Mouse (Mus musculus) hindbrain, embryonic 14.5 days (tissue): ENCODE measurements around the gene Mad2l1bp. TPM values are rescaled to one million over a fixed set of nuclear protein-coding genes. Genes with fewer than 3 reads are reported as not detected.

Experiments
- ATAC-seq: fragments of 200-750 bp; cut with Nextera tagmentation; 2 replicates; pipeline ENCODE4 v1.8.0; 2017; ENCODE audit warnings: moderate number of reproducible peaks, mild to moderate bottlenecking, moderate TSS enrichment, moderate library complexity; ENCODE audit not compliant: low FRiP score
- DNase-seq: peaks from one replicate; pipeline ENCODE4 v3.0.0-alpha.2; 2015; ENCODE audit warnings: low spot score
- H3K27ac ChIP-seq: fragments of 300-500 bp; sonication (generic); 2 replicates; pipeline ENCODE4 v1.5.1; 2014; ENCODE audit warnings: mild to moderate bottlenecking, moderate library complexity
- H3K27me3 ChIP-seq: fragments of 300-500 bp; sonication (generic); 2 replicates; pipeline ENCODE4 v1.6.1; 2014; ENCODE audit warnings: mild to moderate bottlenecking, low read length, mixed read lengths; ENCODE audit not compliant: control insufficient read depth, insufficient read depth
- H3K36me3 ChIP-seq: fragments of 300-500 bp; sonication (generic); replicated peaks from 2 replicates; pipeline ENCODE4 v1.6.1; 2014; ENCODE audit not compliant: control insufficient read depth, insufficient read depth
- H3K4me1 ChIP-seq: fragments of 300-500 bp; sonication (generic); replicated peaks from 2 replicates; pipeline ENCODE4 v1.6.1; 2014; ENCODE audit warnings: antibody characterized with exemption, low read length, mixed read lengths; ENCODE audit not compliant: control insufficient read depth, insufficient read depth
- H3K4me2 ChIP-seq: fragments of 300-500 bp; sonication (generic); replicated peaks from 2 replicates; pipeline ENCODE4 v1.6.1; 2014; ENCODE audit warnings: mild to moderate bottlenecking, moderate library complexity
- H3K4me3 ChIP-seq: fragments of 300-500 bp; sonication (generic); replicated peaks from 2 replicates; pipeline ENCODE4 v1.5.1; 2014; ENCODE audit warnings: mild to moderate bottlenecking, low read length
- H3K9ac ChIP-seq: fragments of 300-500 bp; sonication (generic); 2 replicates; pipeline ENCODE4 v1.6.1; 2014
- H3K9me3 ChIP-seq: fragments of 300-500 bp; sonication (generic); 2 replicates; pipeline ENCODE4 v1.6.1; 2016; ENCODE audit warnings: low read length; ENCODE audit not compliant: control insufficient read depth
- WGBS: fragments of 180-500 bp; shearing (Covaris S2); extraction: QIAGEN DNeasy Blood & Tissue Kit; methylation state at CpG from one replicate; pipeline ENCODE4 v1.1.7; 2014; 5-methylcytosine and 5-hydroxymethylcytosine counted together
- polyA plus RNA-seq: library from polyadenylated mRNA; unstranded; fragments of >200 nt; fragmentation: Nextera tagmentation; extraction: Ambion mirVana; gene quantifications from 2 replicates; pipeline ENCODE4 v1.2.1, GENCODE M21; 2014

Mad2l1bp gene
- polyA plus RNA-seq, 1 experiment from 2014 or later = 21.9 TPM

GRCm38 (mm10) chr17:46098525-46098924 lies 54.8 kb downstream of the Mad2l1bp start:
- Histone ChIP-seq H3K36me3 (no peaks in the 10 kb centered on the region), H3K4me2 (no peak overlapping the region), H3K27ac (no peak overlapping the region), H3K9me3 (no peaks in the 10 kb centered on the region), H3K27me3 (no peaks in the 10 kb centered on the region), H3K4me3 (no peak overlapping the region), H3K4me1 (no peaks in the 10 kb centered on the region), H3K9ac (no peak overlapping the region)
- DNase-seq = no peak
- no peak for ATAC-seq
- WGBS = 77% methylated on average over 8 of the region's 8 CpGs

Other genes starting within 250 kb of the Mad2l1bp start
- gene Vegfa, start 121.2 kb downstream of the Mad2l1bp start, polyA plus RNA-seq = 4.1 and 6.5 TPM in 2 replicates
- 143 and 148 TPM in 2 replicates for gene Mrps18a, start 42.6 kb downstream of the Mad2l1bp start, polyA plus RNA-seq
- gene Rsph9, start 9.3 kb downstream of the Mad2l1bp start, polyA plus RNA-seq = 50.3 and 52.5 TPM in 2 replicates
- 25.7 and 29.9 TPM in 2 replicates for gene Gtpbp2, start 7.5 kb upstream of the Mad2l1bp start, polyA plus RNA-seq
- 5.5 and 6.4 TPM in 2 replicates for gene Polh, start 49.1 kb upstream of the Mad2l1bp start, polyA plus RNA-seq
- 43.4 and 44.4 TPM in 2 replicates for gene Xpo5, start 49.2 kb upstream of the Mad2l1bp start, polyA plus RNA-seq
- gene Polr1c, start 94.5 kb upstream of the Mad2l1bp start, polyA plus RNA-seq = 75.4 and 80.1 TPM in 2 replicates
- gene Yipf3, start 94.5 kb upstream of the Mad2l1bp start, polyA plus RNA-seq = 91.6 and 97.2 TPM in 2 replicates
- gene Lrrc73, start 100.0 kb upstream of the Mad2l1bp start, polyA plus RNA-seq = 15.1 and 18.1 TPM in 2 replicates
- 22.3 and 25.8 TPM in 2 replicates for gene Tjap1, start 129.5 kb upstream of the Mad2l1bp start, polyA plus RNA-seq
- 18.9 and 20.9 TPM in 2 replicates for gene Dlk2, start 143.9 kb upstream of the Mad2l1bp start, polyA plus RNA-seq
- gene Abcc10, start 174.8 kb upstream of the Mad2l1bp start, polyA plus RNA-seq = 8.2 and 9.3 TPM in 2 replicates
- 29.7 and 31.5 TPM in 2 replicates for gene Zfp318, start 230.2 kb upstream of the Mad2l1bp start, polyA plus RNA-seq